ENCODE assay signal across 21 mouse cellular contexts in genomic region chr3:97058704-97059103, GRCm38 (mm10).
A peak's percentile ranks its signal among the peaks of the same experiment; 100 is the strongest.
DNase-seq lines count a peak whose midpoint lies in the region; ATAC-seq and TF ChIP-seq lines count a peak whose summit lies in the region.
"Had no signal": no experiment of that assay in that cellular context is flagged by ENCODE, and none has a peak within 500 bp of the region (broad histone marks: within the 10 kb centered on the region; RNA-seq: fewer than 3 reads in every experiment).

No protein-coding gene starts in this region.

- H3K27me3 ChIP-seq in heart, embryonic 10.5 days (ENCODE audit: insufficient read depth, poor library complexity, severe bottlenecking) = no peaks in the 10 kb centered on the region
- no peaks in the 10 kb centered on the region for H3K27me3 ChIP-seq in lung, embryonic 16.5 days (ENCODE audit: control insufficient read depth, insufficient read depth, low read depth, low read length)
- H3K27me3 ChIP-seq in lung, postnatal 0 days (replicated peaks; ENCODE audit: insufficient read depth, low read length) = no peaks in the 10 kb centered on the region
- H3K27me3 ChIP-seq: CH12.LX, Patski had no signal

- intact Hi-C loops in heart, postnatal 36 days (cut with DNase I) = no loop called here

- peaks cover 22% of the 10 kb centered on the region for H3K4me1 ChIP-seq in heart, embryonic 10.5 days
- peaks cover 3% of the 10 kb centered on the region for H3K4me1 ChIP-seq in lung, embryonic 16.5 days (replicated peaks; ENCODE audit: control insufficient read depth, insufficient read depth, low read length)
- peaks cover 10% of the 10 kb centered on the region; the same call in 1 of the 2 replicates for H3K4me1 ChIP-seq in lung, postnatal 0 days (ENCODE audit: insufficient read depth, low read depth, low read length)

- DNase-seq in heart, embryonic 10.5 days (ENCODE audit: low spot score) = no peak
- DNase-seq in heart, postnatal 36 days = no peak
- no peak for DNase-seq in lung, postnatal 10 days
- DNase-seq in lung, postnatal 0 days (ENCODE audit: low spot score) = peak; percentile 77
- no peak for DNase-seq in lung, postnatal 36 days
- DNase-seq: adrenal gland, adult 2 months; adrenal gland, adult 8-10 months; adrenal gland, postnatal 10 days; adrenal gland, postnatal 14 days; adrenal gland, postnatal 25 days; adrenal gland, postnatal 36 days; B cell, adult 2 months; cerebellum, adult 11 months; cerebellum, adult 11-12 months; cerebellum, adult 18-20 months had no signal

- TF ChIP-seq CTCF in lung, postnatal 0 days (IDR thresholded peaks at IDR 0.05) = no peak

- no peaks in the 10 kb centered on the region for H3K36me3 ChIP-seq in heart, embryonic 10.5 days
- H3K36me3 ChIP-seq in lung, embryonic 16.5 days (ENCODE audit: control insufficient read depth, insufficient read depth, low read length) = no peaks in the 10 kb centered on the region
- no peaks in the 10 kb centered on the region for H3K36me3 ChIP-seq in lung, postnatal 0 days (ENCODE audit: insufficient read depth, low read length)
- H3K36me3 ChIP-seq: G1E had no signal

- H3K4me2 ChIP-seq in lung, embryonic 16.5 days (ENCODE audit: low read depth, low read length) = no peak overlapping the region
- no peak overlapping the region for H3K4me2 ChIP-seq in lung, postnatal 0 days (replicated peaks; ENCODE audit: low read depth, low read length)

- H3K4me3 ChIP-seq in heart, embryonic 10.5 days = no peak overlapping the region
- H3K4me3 ChIP-seq in lung, embryonic 16.5 days (ENCODE audit: low read length) = no peak overlapping the region
- H3K4me3 ChIP-seq in lung, postnatal 0 days (ENCODE audit: low read depth, low read length) = no peak overlapping the region

- H3K9ac ChIP-seq in lung, embryonic 16.5 days (ENCODE audit: low read length) = no peak overlapping the region
- H3K9ac ChIP-seq in lung, postnatal 0 days (replicated peaks; ENCODE audit: low read depth) = no peak overlapping the region

- ATAC-seq in lung, embryonic 16.5 days (ENCODE audit: low read depth) = peak; percentile 47
- peak; percentile 89 for ATAC-seq in lung, postnatal 0 days
- ATAC-seq: activated CD4-positive, CD25-positive, alpha-beta regulatory T cell, adult 4 months; CD4-positive, CD25-positive, alpha-beta regulatory T cell, adult 4 months; Patski had no signal

- TF ChIP-seq EP300 in lung, postnatal 0 days (IDR thresholded peaks at IDR 0.05) = peak; percentile 92

- WGBS in heart, embryonic 10.5 days = 84% methylated on average over 5 of the region's 5 CpGs
- 52% methylated on average over 5 of the region's 5 CpGs for WGBS in lung, embryonic 16.5 days
- WGBS in lung, postnatal 0 days = 60% methylated on average over 5 of the region's 5 CpGs

- H3K27ac ChIP-seq in heart, embryonic 10.5 days = peak overlapping the region; percentile 47; the same call in 1 of the 2 replicates
- H3K27ac ChIP-seq in lung, embryonic 16.5 days (ENCODE audit: low read length) = no peak overlapping the region
- H3K27ac ChIP-seq in lung, postnatal 0 days (ENCODE audit: low read length) = peak overlapping the region; percentile 33; the same call in 1 of the 2 replicates

- H3K9me3 ChIP-seq in heart, embryonic 10.5 days = no peaks in the 10 kb centered on the region
- H3K9me3 ChIP-seq in lung, embryonic 16.5 days (ENCODE audit: control insufficient read depth, low read length) = no peaks in the 10 kb centered on the region
- no peaks in the 10 kb centered on the region for H3K9me3 ChIP-seq in lung, postnatal 0 days (ENCODE audit: low read length)
- H3K9me3 ChIP-seq: G1E had no signal
